Mouse (Mus musculus) C2C12 (cell line): ENCODE measurements at regions not wholly inside any gene's neighbourhood (a gene's known extent, or its start where the extent isn't known, plus 50 kb on each side); places are given as distances from the start of the nearest gene placed in this dataset.

Source experiments
- H3K27me3 ChIP-seq: one replicate; pipeline ENCODE4 v1.6.1; 2011; ENCODE audit not compliant: control insufficient read depth, insufficient read depth, insufficient read length
- H3K36me3 ChIP-seq: one replicate; pipeline ENCODE4 v1.6.1; 2011; ENCODE audit not compliant: control insufficient read depth, insufficient read depth
- H3K4me3 ChIP-seq: one replicate; pipeline ENCODE4 v1.5.1; 2011; ENCODE audit warnings: mild to moderate bottlenecking, control low read depth; ENCODE audit not compliant: poor library complexity, insufficient read depth, severe bottlenecking
- H3K79me2 ChIP-seq: one replicate; pipeline ENCODE4 v1.6.1; 2011; ENCODE audit not compliant: control insufficient read depth, insufficient read depth
- H3K79me3 ChIP-seq: one replicate; pipeline ENCODE4 v1.6.1; 2011; ENCODE audit warnings: low read depth, control low read depth
- H3ac ChIP-seq: one replicate; pipeline ENCODE3; 2011; ENCODE audit warnings: low read depth; ENCODE audit not compliant: control insufficient read depth, insufficient read length
- CEBPB ChIP-seq: IDR thresholded peaks from one replicate; pipeline ENCODE4 v1.6.1; 2011; ENCODE audit warnings: low read depth, mild to moderate bottlenecking, control low read depth, moderate library complexity
- CTCF ChIP-seq: IDR thresholded peaks from one replicate; pipeline ENCODE4 v1.5.1; 2011; ENCODE audit not compliant: control insufficient read depth, insufficient read depth, insufficient read length
- FOSL1 ChIP-seq: IDR thresholded peaks from one replicate; pipeline ENCODE4 v1.8.0; 2011; ENCODE audit warnings: mild to moderate bottlenecking, low read length; ENCODE audit not compliant: poor library complexity, insufficient read depth, severe bottlenecking
- MAX ChIP-seq: IDR thresholded peaks from one replicate; pipeline ENCODE4 v1.6.1; 2011; ENCODE audit warnings: mild to moderate bottlenecking, control low read depth
- MYOD1 ChIP-seq: IDR thresholded peaks from one replicate; pipeline ENCODE4 v1.6.1; 2011; ENCODE audit warnings: low read depth; ENCODE audit not compliant: control insufficient read depth, insufficient read length
- MYOG ChIP-seq: IDR thresholded peaks from one replicate; pipeline ENCODE4 v1.6.1; 2011; ENCODE audit not compliant: control insufficient read depth, insufficient read length; ENCODE audit errors: extremely low read depth
- USF1 ChIP-seq: IDR thresholded peaks from one replicate; pipeline ENCODE4 v1.6.1; 2011; ENCODE audit warnings: low read depth, mild to moderate bottlenecking, control low read depth, moderate library complexity

DNA sequence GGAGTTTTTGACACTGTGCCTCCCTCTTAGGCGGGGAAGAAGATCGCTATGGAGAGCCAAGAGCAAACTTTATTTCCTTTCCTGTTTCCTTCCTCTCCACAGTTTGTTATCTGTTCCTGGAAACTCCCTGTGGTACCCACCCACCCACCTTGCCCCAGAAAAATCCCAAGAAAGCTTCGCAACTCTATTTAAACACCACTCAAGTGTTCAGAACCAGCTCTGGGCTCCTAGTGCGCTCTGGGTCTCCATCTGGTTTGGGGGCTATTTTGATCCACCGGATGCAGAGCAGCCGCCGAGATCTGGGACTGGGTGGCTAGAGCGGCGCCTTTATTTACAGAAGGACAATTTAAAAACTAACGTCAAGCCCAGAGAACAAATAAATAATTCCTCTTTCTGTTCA lies 158.6 kb downstream of the Trim29 start:
- Histone ChIP-seq H3ac (no peak overlapping the region), H3K79me2 (no peaks in the 10 kb centered on the region), H3K27me3 (peaks cover 32% of the 10 kb centered on the region), H3K36me3 (no peaks in the 10 kb centered on the region), H3K4me3 (no peak overlapping the region), H3K79me3 (no peaks in the 10 kb centered on the region)
- TF ChIP-seq CEBPB (no peak), FOSL1 (no peak), MYOD1 (no peak), USF1 (no peak)

DNA sequence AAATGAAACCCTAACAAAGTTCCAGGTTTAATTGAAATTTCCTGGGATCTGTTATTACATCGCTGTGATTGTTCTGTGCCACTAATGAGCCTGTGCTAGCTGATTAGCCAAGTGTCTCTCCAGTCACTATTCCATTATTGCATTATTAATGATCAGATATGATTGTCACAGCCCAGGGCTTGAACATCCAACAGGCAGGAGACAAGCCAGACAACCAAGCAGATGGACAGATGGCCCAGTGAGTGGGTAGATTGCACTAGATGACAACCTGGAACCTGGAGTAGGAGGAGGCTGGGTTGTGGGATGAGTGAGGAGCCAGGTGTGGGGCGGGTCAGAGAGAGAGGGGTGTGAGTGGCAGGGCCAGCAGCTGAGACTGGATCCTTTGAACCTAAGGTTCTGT lies 161.6 kb downstream of the Trim29 start:
- Histone ChIP-seq H3K4me3 (no peak overlapping the region), H3K27me3 (peaks cover 27% of the 10 kb centered on the region), H3ac (no peak overlapping the region), H3K79me3 (no peaks in the 10 kb centered on the region), H3K36me3 (no peaks in the 10 kb centered on the region), H3K79me2 (no peaks in the 10 kb centered on the region)
- TF ChIP-seq CTCF (no peak), USF1 (no peak), FOSL1 (no peak), CEBPB (no peak), MYOD1 (no peak), MYOG (no peak), MAX (no peak)

DNA sequence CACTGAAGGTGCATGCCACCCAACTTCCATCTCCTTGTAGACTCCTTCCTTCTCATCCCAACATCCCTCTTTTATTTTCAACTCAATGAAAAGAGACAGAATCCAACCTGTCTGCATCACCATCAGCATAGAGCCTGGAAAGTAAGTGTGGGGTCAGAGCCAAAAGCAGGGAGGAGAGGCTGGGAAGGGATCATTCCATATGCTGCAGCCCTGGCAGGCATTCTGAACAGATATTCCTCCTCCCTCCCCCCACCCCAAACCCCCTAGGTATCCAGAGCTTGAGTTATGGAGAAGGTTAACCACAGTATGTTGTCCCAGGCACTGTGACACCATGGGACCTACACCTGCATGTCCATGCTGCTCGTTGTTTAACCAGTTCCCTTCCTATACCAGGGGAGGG lies 162.5 kb downstream of the Trim29 start:
- Histone ChIP-seq H3ac (no peak overlapping the region), H3K4me3 (no peak overlapping the region), H3K79me2 (no peaks in the 10 kb centered on the region), H3K36me3 (no peaks in the 10 kb centered on the region), H3K79me3 (no peaks in the 10 kb centered on the region), H3K27me3 (peaks cover 26% of the 10 kb centered on the region)
- no peak for TF ChIP-seq MAX
- no peak for TF ChIP-seq FOSL1
- no peak for TF ChIP-seq CEBPB
- no peak for TF ChIP-seq USF1
- TF ChIP-seq MYOG, result no peak
- TF ChIP-seq MYOD1, result no peak
- no peak for TF ChIP-seq CTCF

DNA sequence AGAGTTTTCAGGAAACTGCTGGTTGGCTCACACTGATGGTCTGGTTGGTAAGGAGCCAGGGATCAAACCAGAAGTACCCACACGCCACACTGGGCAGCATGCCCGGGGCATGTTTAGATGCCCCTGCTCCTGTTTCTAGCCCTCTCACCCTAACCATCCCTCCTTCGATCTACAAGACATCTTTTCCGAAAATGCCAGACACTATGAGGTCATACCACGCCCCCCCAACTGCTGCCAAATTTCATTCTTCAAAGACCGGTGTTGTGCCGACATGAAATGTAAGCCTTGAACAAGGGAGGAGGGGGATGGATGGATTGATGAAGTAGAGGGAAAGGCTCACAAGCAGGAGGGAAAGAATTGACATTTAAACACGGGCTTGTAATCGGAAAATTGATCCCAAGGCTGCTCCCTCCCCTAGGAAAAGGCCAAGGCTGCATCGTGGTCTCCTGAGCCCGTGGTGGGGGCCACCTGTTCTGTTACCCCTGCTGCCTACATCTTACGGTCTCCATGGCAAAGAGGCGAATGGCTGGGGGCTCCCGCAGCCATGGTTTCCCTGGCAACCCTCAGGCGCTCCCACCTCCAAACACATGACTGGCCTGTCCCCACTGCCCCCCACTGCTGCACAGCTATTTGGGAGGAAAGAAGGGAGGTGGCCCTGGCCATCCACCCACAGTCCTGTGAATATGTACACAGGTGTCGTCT lies 163.1 kb downstream of the Trim29 start:
- H3K79me2 ChIP-seq, result no peaks in the 10 kb centered on the region
- H3ac ChIP-seq, result no peak overlapping the region
- no peak overlapping the region for H3K4me3 ChIP-seq
- no peaks in the 10 kb centered on the region for H3K36me3 ChIP-seq
- H3K79me3 ChIP-seq, result no peaks in the 10 kb centered on the region
- H3K27me3 ChIP-seq, result peaks cover 30% of the 10 kb centered on the region
- TF ChIP-seq FOSL1 (no peak), CTCF (no peak), CEBPB (no peak)

DNA sequence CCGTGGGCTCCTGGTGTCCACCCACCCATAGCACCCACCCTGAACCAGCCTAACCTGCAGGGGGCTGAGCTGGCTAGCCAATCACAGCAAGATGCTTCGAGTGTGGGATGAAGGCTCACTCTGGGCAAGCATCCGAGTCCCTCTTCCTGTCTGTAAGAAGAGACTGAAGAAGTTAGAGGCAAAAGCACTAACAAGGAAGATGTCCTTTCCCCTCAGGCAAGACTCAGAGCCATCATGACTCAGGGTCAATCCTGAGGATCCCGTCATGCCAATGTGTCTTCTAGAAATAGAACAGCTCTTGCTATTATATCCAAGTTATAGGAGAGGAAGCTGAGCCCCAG lies 163.6 kb downstream of the Trim29 start:
- TF ChIP-seq CEBPB, result no peak
- TF ChIP-seq FOSL1, result no peak
- TF ChIP-seq USF1, result no peak
- TF ChIP-seq MYOG, result no peak
- TF ChIP-seq CTCF, result no peak
- no peak for TF ChIP-seq MAX
- TF ChIP-seq MYOD1, result no peak
- Histone ChIP-seq H3K79me3 (no peaks in the 10 kb centered on the region), H3ac (no peak overlapping the region), H3K79me2 (no peaks in the 10 kb centered on the region), H3K4me3 (no peak overlapping the region), H3K36me3 (no peaks in the 10 kb centered on the region), H3K27me3 (peaks cover 32% of the 10 kb centered on the region)

DNA sequence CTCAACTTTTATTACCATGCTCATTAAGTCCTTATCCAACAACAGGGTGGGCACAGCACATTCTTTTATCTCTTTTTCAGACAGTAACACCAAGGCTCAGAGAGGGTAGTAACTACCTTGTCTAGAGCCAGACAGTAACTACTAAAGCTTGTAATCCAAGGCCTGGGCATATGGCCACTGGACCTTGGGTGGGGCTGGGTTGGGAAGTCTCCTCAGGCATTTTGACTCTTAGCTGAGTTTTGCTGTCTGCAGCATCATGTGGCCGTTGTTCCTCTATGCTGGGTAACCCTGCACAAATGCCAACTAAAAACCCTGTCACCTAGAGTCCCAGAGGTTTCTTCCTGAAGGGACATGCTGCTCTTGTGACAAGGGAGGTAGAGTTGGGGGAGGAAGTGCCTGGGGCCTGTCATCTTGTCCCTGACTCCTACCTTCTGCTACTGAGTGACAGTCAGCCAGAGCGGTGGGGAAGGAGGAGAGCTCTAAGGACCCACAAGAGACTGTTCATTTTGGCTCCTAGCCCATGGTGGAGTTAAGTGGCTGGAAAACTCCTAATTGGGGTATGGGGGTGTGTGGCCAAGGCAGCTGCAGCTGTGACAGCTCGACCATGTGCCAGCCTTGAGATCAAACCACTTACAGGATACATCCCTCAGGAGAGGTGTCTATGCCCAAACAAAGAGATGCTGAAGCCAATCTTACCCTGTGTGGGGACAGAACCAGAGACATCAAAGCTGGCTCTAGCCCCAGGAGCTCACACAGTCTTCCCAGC lies 170.4 kb downstream of the Trim29 start:
- Histone ChIP-seq H3K27me3 (peaks cover 30% of the 10 kb centered on the region), H3K79me2 (no peaks in the 10 kb centered on the region), H3K36me3 (no peaks in the 10 kb centered on the region), H3K4me3 (no peak overlapping the region), H3ac (no peak overlapping the region), H3K79me3 (no peaks in the 10 kb centered on the region)
- TF ChIP-seq USF1, result no peak
- no peak for TF ChIP-seq MYOD1
- TF ChIP-seq MYOG, result no peak
- TF ChIP-seq MAX, result no peak
- TF ChIP-seq CTCF, result no peak
- no peak for TF ChIP-seq FOSL1
- TF ChIP-seq CEBPB, result no peak
